Mouse (Mus musculus) embryonic facial prominence, embryonic 10.5 days (tissue): ENCODE results near the gene Ankrd33b. TPM values are rescaled to one million over a fixed set of nuclear protein-coding genes. Genes with fewer than 3 reads are reported as not detected.

ENCODE experiments used
- DNase-seq: peaks from one replicate; pipeline ENCODE4 v3.0.0-alpha.2; 2017; ENCODE audit warnings: low spot score
- H3K27ac ChIP-seq: fragments of 300-500 bp; sonication (generic); replicated peaks from 2 replicates; pipeline ENCODE4 v1.5.1; 2016; ENCODE audit warnings: mild to moderate bottlenecking
- H3K27me3 ChIP-seq: fragments of 300-500 bp; sonication (generic); replicated peaks from 2 replicates; pipeline ENCODE4 v1.6.1; 2016; ENCODE audit warnings: low read depth, mild to moderate bottlenecking; ENCODE audit not compliant: poor library complexity, severe bottlenecking
- H3K36me3 ChIP-seq: fragments of 300-500 bp; sonication (generic); replicated peaks from 2 replicates; pipeline ENCODE4 v1.6.1; 2016; ENCODE audit warnings: mild to moderate bottlenecking, moderate library complexity
- H3K4me1 ChIP-seq: fragments of 300-500 bp; sonication (generic); 2 replicates; pipeline ENCODE4 v1.6.1; 2016
- H3K4me3 ChIP-seq: fragments of 300-500 bp; sonication (generic); 2 replicates; pipeline ENCODE4 v1.5.1; 2016; ENCODE audit warnings: mild to moderate bottlenecking, moderate library complexity
- H3K9me3 ChIP-seq: fragments of 300-500 bp; sonication (generic); 2 replicates; pipeline ENCODE4 v1.6.1; 2016; ENCODE audit warnings: mild to moderate bottlenecking
- WGBS: fragments of 180-500 bp; shearing (Covaris S2); methylation state at CpG from one replicate; pipeline ENCODE4 v1.1.7; 2016; 5-methylcytosine and 5-hydroxymethylcytosine counted together
- polyA plus RNA-seq: library from polyadenylated mRNA; unstranded; fragments of >200 nt; fragmentation: Nextera tagmentation; extraction: Ambion mirVana; gene quantifications from 2 replicates; pipeline ENCODE4 v1.2.1, GENCODE M21; 2016

The Ankrd33b gene
- polyA plus RNA-seq, 1 experiment from 2014 or later: 0.67 TPM

DNA sequence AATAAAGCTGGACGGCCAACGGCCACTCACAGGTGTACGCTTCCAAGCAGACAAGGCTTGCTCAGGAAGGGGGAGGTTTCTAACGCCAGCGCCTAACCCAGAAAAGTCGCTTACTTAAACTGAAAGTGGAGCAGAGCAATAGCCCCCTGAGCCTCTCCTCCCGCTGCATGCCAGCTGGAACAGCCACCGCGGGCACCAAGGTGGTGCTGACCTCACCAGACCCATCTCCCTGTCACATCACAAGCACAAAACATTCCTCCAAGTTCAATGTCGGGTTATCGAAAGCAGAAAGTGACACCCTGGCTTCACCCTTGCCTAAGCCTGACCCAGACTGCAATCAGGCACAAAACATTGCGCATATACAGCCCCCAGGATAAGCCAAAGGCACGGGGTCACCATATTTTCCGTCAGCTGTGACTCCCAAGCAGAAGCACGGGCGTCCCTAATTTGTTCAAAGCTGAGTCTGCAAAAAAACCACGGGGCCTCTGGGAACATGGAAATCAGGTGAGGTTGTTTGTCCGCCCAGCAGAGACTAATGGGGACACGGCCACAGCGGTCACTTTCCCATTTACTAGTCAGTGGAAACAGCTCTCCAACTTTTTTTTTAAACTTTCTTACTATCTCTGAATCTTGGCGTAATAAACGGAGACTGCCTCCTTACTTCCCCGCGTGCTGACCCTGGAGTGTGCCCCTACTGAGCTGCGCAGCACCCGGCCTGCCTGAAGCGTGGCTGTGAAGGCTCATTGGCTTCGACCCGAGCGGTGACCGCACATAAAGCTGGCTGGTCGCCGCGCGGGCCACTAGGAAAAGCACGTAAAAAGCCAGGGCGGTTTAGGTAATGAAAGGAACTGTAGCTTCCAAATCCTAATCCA is 1.6 kb downstream of the Ankrd33b start:
- 2% methylated on average over 37 of the region's 37 CpGs for WGBS
- Histone ChIP-seq H3K27me3 (peaks cover 98% of the 10 kb centered on the region), H3K4me3 (peak overlapping the region; percentile 75), H3K36me3 (no peaks in the 10 kb centered on the region), H3K27ac (no peak overlapping the region), H3K4me1 (peaks cover 42% of the 10 kb centered on the region), H3K9me3 (0 out of 2 replicates have a peak, but pooled peaks cover 2% of the 10 kb centered on the region)
- peak; percentile 57 for DNase-seq

DNA sequence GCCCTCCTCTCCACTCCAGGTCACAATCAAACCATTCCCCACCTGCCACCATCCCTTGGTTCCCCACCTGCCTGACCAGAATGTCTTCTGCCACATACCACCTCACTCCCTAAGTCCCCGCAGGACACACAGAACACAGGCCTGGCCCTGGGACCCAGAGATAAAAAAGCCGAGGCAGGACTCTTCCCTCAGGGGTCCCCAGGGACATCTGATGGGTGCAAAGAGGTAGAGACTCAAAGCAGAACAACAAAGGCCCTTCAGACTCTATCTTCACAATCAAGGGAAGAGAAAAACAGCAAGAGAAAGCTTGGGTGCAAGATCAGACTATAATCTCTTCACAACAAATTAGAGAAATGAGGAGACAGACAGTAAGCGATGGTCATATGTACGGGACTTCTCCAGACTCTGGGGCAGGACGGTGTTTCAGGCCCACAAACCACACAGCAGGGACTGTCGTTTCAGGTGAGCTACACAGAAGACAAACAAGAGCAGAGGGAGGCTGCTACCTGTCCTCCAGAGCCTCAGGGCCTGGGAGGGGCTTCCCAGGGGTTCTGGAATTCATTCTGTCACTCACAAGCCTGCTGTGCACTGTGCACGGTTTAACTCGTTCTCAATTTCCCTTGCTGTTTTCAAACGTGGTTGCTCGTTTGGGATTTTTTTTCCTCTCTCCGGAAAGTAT is 2.3 kb downstream of the Ankrd33b start:
- WGBS: 13% methylated on average over 11 of the region's 11 CpGs
- H3K27ac ChIP-seq: no peak overlapping the region
- no peak for DNase-seq
- H3K9me3 ChIP-seq: no peaks in the 10 kb centered on the region
- peaks cover 42% of the 10 kb centered on the region for H3K4me1 ChIP-seq
- peaks cover 90% of the 10 kb centered on the region for H3K27me3 ChIP-seq
- peak overlapping the region; percentile 75 for H3K4me3 ChIP-seq
- H3K36me3 ChIP-seq: no peaks in the 10 kb centered on the region

DNA sequence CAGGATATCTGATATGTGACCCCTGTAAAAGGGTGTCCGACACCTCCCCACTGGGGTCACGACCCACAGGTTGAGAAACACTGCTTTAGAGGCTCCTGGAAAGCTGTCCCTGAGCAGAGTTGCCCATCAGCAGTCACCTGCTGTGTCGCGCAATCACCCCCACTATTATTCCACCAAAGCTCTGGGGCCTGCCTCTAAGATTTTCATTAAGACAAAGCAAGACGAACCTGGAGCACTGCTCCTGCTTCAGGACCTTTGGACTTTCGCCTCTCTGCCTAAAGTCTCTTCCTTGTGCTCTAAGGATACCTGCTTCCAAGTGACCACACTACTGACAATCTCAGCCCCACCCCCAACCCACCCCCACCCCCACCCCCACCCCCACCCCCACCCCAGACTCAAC is 3.1 kb downstream of the Ankrd33b start:
- Histone ChIP-seq H3K27ac (no peak overlapping the region), H3K4me3 (no peak overlapping the region), H3K4me1 (peaks cover 42% of the 10 kb centered on the region), H3K36me3 (no peaks in the 10 kb centered on the region), H3K9me3 (no peaks in the 10 kb centered on the region), H3K27me3 (peaks cover 82% of the 10 kb centered on the region)
- 48% methylated on average over 6 of the region's 6 CpGs for WGBS
- no peak for DNase-seq

DNA sequence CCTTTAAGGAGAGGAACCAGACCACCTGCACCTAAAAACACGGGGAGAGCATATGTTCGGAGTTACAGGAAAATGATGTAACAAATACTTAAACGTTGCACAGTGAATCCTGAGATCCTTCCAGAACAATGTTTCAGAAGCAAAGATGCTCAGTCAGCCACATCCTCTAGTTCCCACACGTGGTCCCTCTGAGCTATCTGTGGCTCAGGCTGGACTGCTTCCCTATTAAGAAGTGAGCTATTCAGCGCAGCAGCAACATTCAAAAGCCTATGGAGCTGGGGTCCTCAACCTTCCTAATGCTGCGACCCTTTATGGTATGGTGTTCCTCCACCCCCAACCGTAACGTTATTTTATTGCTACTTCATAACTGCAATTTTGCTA is 3.6 kb downstream of the Ankrd33b start:
- H3K4me1 ChIP-seq: peaks cover 38% of the 10 kb centered on the region
- DNase-seq: no peak
- WGBS: 75% methylated on average over 8 of the region's 8 CpGs

DNA sequence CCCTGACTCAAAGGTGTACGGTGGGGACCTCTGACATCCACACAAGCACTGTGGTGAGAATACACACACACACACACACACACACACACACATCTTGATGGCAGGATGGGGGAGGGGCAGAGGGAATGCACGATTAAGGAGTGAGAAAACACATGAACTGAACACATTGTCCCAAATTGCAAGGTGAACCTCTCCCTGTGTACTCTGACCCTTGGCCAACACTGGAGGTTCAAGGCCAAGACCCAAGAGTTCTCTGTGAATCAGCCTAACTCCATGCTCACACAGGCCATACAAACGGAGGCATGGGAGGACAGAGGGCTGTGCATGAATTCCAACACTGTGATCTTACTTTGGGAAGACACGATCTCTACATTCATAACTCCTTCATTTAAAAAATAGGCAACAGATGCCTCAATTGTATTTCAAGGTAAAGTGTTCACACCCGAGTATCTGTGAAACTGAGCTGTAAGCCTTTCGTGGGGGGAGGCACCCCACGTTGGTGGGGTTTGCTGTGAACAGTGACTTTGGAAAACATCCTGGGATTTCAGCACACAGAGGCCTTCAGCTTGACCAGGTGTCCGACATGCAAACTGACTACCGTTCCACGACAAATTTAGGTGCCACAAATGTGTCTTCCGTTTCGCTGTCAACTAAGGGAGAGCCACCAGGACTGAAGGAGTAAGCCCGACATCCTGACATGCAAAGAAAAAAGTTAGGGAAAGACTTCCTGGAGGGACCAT is 4.1 kb downstream of the Ankrd33b start:
- DNase-seq: no peak
- peaks cover 33% of the 10 kb centered on the region for H3K4me1 ChIP-seq
- WGBS: 84% methylated on average over 13 of the region's 13 CpGs
- no peak overlapping the region for H3K27ac ChIP-seq
- H3K9me3 ChIP-seq: no peaks in the 10 kb centered on the region
- H3K36me3 ChIP-seq: no peaks in the 10 kb centered on the region
- peaks cover 73% of the 10 kb centered on the region for H3K27me3 ChIP-seq
- no peak overlapping the region for H3K4me3 ChIP-seq

More for the DNA sequence above, 3.6 kb downstream of the Ankrd33b start:
- H3K27me3 ChIP-seq: peaks cover 78% of the 10 kb centered on the region
- H3K27ac ChIP-seq: no peak overlapping the region
- no peaks in the 10 kb centered on the region for H3K9me3 ChIP-seq
- H3K36me3 ChIP-seq: no peaks in the 10 kb centered on the region
- no peak overlapping the region for H3K4me3 ChIP-seq

DNA sequence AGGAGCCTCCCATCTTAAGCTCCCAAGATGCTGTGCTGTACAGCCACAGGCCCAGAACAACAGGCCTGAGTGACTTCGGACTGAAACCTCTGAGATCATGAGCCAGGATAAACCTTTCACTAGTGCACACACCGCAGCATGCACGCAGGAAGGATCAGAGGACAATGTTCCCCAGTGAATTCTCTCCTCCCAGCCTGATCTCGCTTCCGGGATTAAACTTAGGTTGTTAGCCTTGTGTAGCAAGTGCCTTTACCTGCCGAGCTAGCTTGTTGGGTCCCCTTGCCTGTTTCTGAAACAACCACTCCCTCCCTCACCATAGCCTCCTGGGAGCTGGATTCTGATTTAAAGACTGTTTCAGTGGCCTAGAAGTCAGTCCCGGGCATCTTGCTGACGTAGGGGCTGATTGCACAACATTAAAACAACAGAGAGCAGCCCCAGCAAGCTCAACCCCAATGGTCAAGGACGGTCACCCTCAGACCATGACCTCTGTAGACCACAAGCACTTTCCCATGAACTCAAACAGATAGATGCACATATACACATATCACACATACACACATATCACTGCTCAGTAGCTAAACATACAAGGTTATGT is 6.2 kb downstream of the Ankrd33b start:
- Histone ChIP-seq H3K36me3 (no peaks in the 10 kb centered on the region), H3K9me3 (no peaks in the 10 kb centered on the region), H3K27ac (no peak overlapping the region), H3K4me3 (no peak overlapping the region), H3K27me3 (peaks cover 52% of the 10 kb centered on the region), H3K4me1 (peaks cover 12% of the 10 kb centered on the region)
- DNase-seq: no peak
- 86% methylated on average over 9 of the region's 9 CpGs for WGBS

DNA sequence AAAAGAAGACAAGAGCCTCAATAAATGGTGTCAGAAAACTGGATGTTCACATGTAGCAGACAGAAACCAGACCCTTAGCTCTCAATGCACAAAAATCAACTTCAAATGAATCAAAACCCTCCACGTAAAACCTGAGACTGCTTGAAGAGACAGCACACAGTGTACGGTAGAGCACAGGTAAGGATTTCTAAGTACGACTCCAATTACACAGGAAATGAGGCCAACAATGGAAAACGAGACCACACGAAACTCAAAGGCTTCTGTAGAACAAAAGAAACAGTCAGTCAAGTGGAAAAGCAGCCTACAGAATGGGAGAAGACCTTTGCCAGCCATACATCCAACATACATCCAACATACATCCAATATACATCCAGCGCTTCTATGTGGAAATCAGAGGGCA is 6.9 kb downstream of the Ankrd33b start:
- peaks cover 5% of the 10 kb centered on the region for H3K4me1 ChIP-seq
- DNase-seq: no peak
- no peaks in the 10 kb centered on the region for H3K36me3 ChIP-seq
- H3K9me3 ChIP-seq: no peaks in the 10 kb centered on the region
- 78% methylated on average over 6 of the region's 6 CpGs for WGBS
- H3K4me3 ChIP-seq: no peak overlapping the region
- no peak overlapping the region for H3K27ac ChIP-seq
- peaks cover 44% of the 10 kb centered on the region for H3K27me3 ChIP-seq

DNA sequence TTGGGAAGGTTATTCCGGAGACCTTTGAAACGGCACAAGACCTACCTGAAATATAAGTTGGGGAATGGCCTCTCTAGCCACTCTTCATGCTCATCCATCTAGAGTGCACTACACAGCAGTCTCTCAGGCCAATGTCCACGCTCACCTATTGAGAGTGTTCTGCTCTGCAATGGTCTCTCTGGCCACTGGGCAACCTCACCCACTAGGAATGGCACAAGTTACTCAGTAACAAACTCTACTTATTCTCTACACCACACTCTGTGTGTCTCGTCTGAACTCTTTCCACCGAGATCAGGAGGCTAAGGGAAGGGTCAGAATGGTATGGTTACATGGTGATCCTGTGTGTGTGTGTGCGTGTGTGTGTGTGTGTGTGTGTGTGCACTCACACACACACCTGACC is 7.7 kb downstream of the Ankrd33b start:
- Histone ChIP-seq H3K27ac (no peak overlapping the region), H3K4me1 (no peaks in the 10 kb centered on the region), H3K4me3 (no peak overlapping the region), H3K9me3 (no peaks in the 10 kb centered on the region), H3K36me3 (no peaks in the 10 kb centered on the region), H3K27me3 (peaks cover 37% of the 10 kb centered on the region)
- WGBS: 88% methylated on average over 6 of the region's 6 CpGs
- DNase-seq: no peak

DNA sequence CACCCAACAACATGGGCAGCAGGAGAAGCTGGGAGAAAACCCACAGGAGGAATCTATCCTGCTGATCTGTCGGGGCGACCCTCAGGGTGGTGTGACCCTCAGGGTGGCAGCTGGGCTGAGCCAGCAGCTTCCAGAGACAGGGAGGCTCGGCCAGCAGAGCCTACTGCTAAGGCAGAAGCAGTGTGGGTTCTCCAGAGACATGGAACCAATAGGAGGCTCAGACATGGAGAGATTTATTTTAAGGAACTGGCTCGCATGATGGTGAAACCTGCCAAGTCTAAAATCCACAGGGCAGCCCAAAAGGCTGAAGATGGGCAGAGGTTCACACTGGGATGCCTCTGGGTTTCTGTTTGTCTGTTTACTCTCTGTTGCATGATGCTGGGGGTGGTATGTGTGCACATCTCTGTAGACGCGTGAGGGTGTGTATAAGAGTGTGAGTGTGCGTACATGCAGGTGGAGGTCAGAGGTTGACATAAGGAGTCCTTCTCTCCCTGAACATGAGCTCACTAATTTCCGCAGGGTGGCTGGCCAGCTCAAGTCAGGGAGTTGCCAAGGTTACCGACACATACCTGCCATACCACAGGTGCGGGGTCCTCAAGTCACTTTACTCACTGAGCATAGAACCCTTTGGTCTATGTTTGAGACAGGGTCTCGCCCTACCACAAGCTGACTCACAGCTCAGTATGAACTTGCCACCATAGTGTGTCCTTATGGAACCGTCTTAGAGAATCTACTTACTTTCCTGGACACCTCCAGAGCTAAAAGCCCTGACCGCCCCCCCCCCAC is 14.8 kb downstream of the Ankrd33b start:
- no peaks in the 10 kb centered on the region for H3K27me3 ChIP-seq
- no peaks in the 10 kb centered on the region for H3K9me3 ChIP-seq
- H3K27ac ChIP-seq: no peak overlapping the region
- H3K4me3 ChIP-seq: no peak overlapping the region
- H3K4me1 ChIP-seq: no peaks in the 10 kb centered on the region
- H3K36me3 ChIP-seq: no peaks in the 10 kb centered on the region
- 88% methylated on average over 13 of the region's 13 CpGs for WGBS
- no peak for DNase-seq

DNA sequence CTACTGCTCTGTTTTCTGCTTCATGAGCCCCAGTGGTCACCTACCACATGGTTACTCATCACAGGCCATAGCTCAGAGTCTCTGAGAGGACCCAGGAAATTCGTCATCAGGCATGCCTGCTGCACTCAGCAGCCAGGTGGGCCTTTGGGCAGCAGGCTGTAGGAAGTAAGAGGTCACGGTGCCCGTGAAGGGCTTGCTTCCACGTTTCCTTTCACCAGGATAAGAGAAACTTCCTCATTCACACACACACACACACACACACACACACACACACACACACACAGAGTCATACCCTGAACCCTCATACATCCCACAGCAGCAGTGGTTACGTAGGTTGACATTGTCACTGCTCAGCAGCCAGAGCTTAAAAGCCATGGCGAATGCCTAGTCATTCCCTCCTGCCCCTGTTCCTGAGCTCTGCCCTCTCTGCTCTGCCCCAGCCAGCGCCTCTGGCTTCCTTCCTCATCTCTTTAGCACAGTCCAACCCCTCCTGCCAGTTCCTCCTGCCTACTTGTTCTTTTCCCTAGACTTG is 17.6 kb downstream of the Ankrd33b start:
- Histone ChIP-seq H3K36me3 (no peaks in the 10 kb centered on the region), H3K4me1 (no peaks in the 10 kb centered on the region), H3K27me3 (no peaks in the 10 kb centered on the region), H3K27ac (no peak overlapping the region), H3K4me3 (no peak overlapping the region), H3K9me3 (no peaks in the 10 kb centered on the region)
- 81% methylated on average over 7 of the region's 7 CpGs for WGBS
- no peak for DNase-seq

DNA sequence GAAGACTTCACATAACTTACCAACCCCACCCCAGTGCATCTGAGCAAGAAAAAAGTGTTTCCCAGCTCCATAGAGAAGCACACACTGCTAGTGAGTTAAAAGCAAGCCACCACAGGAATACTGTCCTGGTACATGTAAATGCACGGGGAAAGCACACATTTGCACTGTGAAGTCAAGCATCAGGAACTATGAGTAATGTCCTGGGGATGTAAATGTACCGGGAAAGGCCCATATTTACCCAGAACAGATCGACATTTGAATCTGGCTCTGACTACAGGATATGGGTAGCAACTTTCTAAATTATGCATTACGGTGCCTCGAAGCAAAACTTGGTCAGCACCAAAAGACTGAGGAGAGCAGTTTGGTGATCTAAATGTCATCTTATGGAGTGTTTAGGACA is 18.5 kb downstream of the Ankrd33b start:
- DNase-seq: no peak
- Histone ChIP-seq H3K4me3 (no peak overlapping the region), H3K4me1 (no peaks in the 10 kb centered on the region; the same call in 1 of the 2 replicates), H3K27me3 (no peaks in the 10 kb centered on the region), H3K27ac (no peak overlapping the region), H3K36me3 (no peaks in the 10 kb centered on the region), H3K9me3 (no peaks in the 10 kb centered on the region)
- 90% methylated on average over 5 of the region's 5 CpGs for WGBS
